Mouse (Mus musculus) liver, adult 2 months (tissue): Measurements from ENCODE around the gene Pex11a.

Experiments
- CTCF ChIP-seq: fragments of 200-500 bp; IDR thresholded peaks from 2 replicates; pipeline ENCODE4 v1.5.1; 2011; ENCODE audit warnings: low read depth, low read length, control low read depth
- POLR2A ChIP-seq: fragments of 200-500 bp; IDR thresholded peaks from 2 replicates; pipeline ENCODE4 v1.6.1; 2011; ENCODE audit warnings: low read length, control low read depth; ENCODE audit not compliant: insufficient read depth; ENCODE audit errors: extremely low read depth

GRCm38 (mm10) chr7:79729743-79730370, 13.1 kb downstream of the Pex11a start:
- peak; percentile 56 for TF ChIP-seq CTCF
- TF ChIP-seq POLR2A: no peak
